Mouse (Mus musculus): ENCODE data around the gene Arl14.
"Not testable (repeated sequence)": the region's sequence is repeated elsewhere in the genome, so short reads cannot be mapped to it uniquely, and the experiment has no call there.

Gene Arl14

DNA sequence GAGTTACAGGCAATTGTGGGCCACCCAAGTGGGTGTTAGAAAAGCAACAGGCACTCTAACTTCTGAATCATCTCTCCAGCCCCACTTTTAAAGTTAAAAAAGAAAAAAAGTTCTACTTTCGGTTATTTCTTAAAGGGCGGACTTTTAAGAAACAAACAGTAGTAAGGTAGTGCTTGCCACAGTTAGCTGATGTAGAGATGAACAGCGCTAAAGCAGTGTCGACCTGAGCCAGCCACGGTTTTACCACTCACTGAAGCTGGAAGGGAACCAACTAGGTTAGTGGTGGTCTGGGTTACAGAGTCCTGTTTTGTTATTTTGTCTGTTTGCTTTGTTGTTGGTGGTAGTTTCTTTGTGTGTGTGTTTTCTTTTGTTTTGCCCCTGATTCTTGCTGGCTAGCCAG lies 8.8 kb upstream of the Arl14 start:
- DNase-seq (ENCODE audit: low spot score): no peak

DNA sequence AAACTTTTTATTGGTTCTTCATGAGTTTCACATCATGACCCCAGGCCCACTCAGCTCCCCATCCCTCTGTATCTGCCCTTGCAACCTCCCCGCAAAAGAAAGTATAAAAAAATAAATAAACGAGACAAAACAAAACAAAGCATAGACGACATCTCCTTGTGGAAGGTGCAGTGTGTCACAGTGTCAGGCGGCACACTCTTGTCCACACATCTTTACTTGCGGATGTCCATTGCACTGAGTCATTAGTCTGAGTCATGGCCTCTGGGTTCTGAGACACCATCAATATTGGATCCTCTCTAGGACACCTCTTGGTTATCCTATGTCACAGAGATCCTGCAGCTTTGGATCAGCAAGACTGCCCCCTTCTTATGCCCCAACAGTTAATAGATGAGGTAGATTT lies 7.7 kb upstream of the Arl14 start:
- DNase-seq (ENCODE audit: low spot score): no peak

DNA sequence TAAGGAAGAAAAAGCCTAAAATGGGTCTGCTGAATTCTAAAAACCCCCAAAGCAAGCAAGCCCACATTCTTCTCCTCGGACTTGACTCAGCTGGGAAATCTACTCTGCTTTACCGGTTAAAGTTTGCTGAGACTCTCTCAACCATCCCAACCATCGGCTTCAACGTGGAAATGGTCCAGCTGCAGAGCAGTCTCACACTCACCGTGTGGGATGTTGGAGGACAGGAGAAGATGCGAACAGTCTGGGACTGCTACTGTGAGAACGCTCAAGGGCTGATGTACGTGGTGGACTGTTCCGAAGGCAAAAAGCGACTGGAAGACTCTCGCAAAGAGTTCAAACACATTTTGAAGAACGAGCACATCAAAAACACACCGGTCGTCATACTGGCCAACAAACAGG lies 282 bp downstream of the Arl14 start:
- DNase-seq (ENCODE audit: low spot score): no peak

DNA sequence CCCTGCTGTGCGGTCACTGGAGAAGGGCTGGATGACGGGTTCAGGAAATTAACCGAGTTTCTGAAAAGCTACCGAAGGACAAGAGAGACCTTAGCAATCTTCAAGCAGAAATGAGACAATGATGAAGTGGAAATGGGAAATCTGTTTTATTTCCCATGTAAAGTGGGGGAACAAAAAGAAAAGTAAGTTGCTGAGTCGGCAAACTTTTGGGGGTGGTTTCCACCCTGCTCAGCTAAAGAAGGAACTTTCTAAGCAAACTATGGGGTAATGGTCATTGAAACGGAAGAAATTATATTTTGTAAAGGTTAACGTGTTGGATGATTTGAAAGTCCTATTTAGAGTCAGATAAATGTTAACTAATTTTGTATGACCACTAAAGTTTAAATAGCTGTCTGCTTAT lies 768 bp downstream of the Arl14 start:
- DNase-seq (ENCODE audit: low spot score): no peak

DNA sequence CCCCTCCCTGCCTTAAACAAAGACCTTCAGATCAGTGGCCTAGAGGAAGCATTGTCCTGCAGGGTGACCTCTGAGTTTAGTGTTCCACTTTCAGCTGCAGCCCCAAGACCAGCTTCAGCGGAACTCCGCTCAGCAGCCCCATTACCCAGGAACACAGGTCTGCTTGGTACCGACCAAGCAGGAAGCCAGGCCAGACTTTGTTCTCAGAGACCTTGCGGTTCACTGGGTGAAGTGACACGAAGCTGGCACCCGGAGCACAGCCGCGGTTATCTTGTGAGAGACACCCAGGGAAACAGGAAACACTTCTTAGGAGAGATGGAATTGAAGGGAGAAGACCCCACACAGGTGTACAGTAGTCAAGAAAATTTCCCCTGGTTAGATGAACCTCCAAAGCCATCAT lies 1.4 kb downstream of the Arl14 start:
- DNase-seq (ENCODE audit: low spot score): no peak

DNA sequence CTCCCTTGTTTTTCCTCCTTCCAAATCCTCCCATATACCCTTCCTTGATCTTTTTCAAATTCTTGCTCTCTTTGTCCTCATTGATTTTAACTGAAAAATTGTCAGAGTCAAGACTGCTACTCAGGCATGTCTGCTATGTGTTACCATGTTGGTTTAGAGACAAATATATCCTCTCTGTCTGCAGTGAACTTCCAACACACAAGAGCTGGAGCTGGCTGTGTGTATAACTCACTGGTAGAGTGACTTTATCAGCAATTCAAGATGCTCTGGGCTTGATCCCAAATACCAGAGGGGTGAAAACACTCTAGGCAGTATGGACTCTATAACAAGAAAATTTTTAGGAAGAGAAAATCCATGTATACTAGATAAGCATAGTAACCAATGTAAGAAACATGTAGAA lies 2.8 kb downstream of the Arl14 start:
- no peak for DNase-seq (ENCODE audit: low spot score)

GRCm38 (mm10) chr3:69226496-69226895 lies 4.3 kb downstream of the Arl14 start:
- no peak for DNase-seq (ENCODE audit: low spot score)

DNA sequence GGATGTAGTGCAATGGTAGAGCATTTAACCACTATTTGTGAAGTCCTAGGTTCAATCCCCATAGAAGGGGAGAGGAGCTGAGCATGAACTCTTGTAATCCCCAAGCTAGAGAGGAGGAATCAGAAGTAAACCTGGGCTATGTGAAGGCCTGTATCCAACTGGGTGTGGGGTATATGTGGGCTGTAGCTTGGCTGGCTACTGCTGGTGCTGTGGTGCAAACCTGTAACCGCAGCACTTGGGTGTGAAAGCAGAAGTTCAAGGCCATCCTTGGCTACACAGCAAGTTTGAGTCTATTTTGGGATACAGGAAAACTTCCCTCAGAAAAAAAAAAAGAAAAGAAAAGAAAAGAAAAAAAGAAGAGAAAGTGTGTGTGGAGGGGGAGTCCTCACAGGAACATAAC lies 5.8 kb downstream of the Arl14 start:
- DNase-seq (ENCODE audit: low spot score): no peak

DNA sequence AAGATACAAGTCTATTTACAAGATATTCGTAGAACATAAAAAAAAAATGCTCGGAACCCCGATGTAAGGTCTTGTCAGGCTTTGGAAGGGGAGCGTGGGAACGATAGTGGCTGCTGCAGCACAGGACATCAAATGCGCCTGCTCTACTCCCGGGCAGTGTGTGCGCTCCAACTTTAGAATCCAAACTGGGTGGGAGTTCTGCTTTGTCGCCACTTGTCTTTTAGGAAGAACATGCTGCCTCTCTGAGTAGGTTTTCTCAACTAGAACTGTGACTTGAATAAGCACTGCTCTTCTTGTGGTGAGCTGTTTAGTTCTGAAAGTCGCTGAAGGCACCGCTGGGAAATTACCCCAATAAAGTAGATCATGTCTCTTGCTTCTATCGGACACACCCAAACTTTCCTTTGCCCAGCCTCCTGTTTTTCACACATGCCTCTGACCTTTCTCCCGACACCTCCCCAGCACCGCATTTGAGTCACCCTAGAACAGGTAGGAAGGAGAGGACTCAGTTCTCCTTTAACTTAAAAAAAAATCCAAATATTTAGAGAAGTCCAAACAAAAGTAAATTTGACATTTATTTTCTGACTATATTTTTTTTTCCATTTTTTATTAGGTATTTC lies 9.4 kb downstream of the Arl14 start:
- no peak for DNase-seq (ENCODE audit: low spot score)

- not testable (repeated sequence) for DNase-seq (ENCODE audit: low spot score)
Measured at GRCm38 (mm10) chr3:69233552-69234189, 11.5 kb downstream of the Arl14 start.

DNA sequence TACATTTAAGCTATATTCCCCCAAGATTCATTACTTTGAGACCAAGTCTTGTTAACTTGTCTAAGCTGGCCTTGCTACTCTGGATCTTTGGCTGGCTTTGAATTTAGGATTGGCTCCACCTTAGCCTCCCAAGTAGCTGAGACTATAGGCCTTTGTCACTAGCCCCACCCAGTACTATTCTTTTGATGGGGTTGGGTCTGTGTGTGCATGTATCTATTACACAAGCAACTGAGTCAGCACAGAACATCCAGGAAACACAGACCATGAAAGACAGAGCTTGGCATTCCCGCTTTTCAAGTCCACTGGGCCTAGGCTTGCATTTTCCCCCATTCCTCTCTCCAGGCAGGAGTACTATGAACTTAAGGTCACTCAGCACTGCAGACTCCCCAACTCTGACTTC lies 12.3 kb downstream of the Arl14 start:
- DNase-seq (ENCODE audit: low spot score): no peak

- no peak for DNase-seq (ENCODE audit: low spot score)
Measured at GRCm38 (mm10) chr3:69235806-69236205, 13.6 kb downstream of the Arl14 start.

- no peak for DNase-seq (ENCODE audit: low spot score)
Measured at GRCm38 (mm10) chr3:69236491-69236890, 14.3 kb downstream of the Arl14 start.

DNA sequence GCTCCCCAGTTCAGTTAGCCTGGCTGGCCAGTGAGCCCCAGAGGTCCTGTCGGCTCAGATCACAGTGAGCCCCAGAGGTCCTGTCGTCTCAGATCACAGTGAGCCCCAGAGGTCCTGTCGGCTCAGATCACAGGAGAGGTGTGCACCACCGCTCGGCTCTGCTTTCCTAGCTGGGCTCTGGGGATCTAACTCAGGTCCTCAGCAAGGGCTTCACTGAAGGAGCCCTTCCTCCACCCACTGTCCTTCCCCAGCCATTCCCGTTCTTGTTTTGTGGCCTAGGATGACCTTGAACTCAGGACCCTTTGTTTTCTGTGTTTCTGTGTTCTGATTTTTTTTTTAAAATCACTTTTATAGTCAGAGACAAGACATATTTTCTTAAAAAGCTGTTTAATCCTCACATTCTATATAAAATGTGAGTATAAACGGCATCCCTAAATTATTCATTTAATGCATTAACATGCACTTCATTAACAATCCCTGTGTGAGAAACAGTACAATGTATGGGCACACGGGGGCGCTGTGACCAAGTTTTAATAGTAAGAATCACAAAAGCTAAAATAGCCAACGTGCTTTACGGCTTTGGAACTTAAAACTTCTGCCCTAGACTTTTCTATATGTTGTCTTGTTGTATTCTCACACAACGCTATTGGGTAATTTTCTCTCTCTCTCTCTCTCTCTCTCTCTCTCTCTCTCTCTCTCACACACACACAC lies 16.1 kb downstream of the Arl14 start:
- DNase-seq (ENCODE audit: low spot score): no peak

DNA sequence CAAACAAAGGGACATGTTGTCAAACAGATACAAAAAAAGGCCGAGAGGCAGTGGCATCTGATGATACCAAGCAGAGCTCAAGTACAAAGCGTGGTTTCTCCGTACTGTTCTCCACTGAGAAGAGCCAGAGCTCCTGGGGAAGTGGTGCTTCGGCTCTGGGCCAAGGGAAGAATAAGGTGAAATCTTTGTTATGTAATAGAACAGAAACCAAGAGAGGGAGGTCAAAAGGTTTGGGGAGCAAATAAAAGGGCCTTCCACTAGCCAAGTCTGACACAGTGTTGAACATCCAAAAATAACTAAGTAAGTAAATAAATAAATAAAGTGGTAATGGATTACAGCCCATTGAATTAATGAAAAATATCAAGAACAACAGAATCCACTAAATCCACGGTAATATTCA lies 17.0 kb downstream of the Arl14 start:
- DNase-seq (ENCODE audit: low spot score): no peak

- DNase-seq (ENCODE audit: low spot score): no peak
Measured at GRCm38 (mm10) chr3:69241020-69241419, 18.8 kb downstream of the Arl14 start.

- DNase-seq (ENCODE audit: low spot score): no peak
Measured at GRCm38 (mm10) chr3:69253096-69253866, 31.1 kb downstream of the Arl14 start.

DNA sequence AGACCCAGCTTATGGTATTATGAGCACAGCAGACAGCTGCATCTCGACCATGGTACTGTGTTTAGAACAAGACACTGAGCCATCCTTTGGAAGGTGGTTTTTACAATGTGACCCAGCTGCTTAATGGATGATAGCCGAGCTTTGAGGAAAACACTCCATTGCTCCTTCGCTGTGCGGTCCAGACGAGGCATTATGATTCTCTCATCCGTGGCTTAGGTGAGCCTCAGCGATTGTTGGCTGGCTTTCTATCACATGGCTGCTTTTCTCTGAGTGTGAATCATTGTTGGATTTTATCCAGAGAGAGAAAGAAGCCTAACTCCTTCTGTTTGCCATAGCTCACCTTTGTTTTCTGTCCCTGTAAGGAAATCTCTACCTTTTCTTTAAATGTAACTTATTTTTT lies 32.5 kb downstream of the Arl14 start:
- DNase-seq (ENCODE audit: low spot score): no peak

GRCm38 (mm10) chr3:69257049-69257699 lies 35.0 kb downstream of the Arl14 start:
- DNase-seq (ENCODE audit: low spot score): no peak

DNA sequence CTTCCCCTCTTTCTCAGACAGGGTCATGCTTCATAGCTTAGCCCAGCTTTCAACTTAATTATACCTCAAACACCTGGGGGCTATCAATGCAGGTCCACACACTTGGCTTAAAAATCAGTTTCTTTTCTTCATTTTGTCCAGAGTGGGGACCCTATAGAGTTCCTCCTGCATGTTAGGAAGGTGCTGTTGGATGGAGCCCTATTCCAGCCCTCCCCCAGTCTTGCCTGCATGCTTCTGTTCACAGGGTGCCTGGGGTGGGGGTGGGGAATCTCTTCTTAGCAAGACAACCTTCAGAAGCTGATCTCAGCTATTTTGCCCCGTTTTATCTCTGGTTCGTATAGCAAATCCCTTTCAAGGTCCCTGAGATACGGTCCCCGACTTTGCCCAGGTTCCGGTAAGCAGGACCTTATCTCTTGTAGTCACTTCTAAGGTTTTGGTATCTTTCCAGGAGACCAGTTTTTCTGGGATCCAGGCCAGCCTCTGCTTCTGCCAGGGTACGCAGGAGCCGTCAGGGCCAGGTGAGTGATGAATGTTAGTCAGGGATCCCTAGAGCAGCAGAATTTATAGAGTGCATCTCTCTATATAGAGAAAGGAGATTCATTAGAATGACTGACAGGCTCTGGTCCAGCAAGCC lies 40.9 kb downstream of the Arl14 start:
- DNase-seq (ENCODE audit: low spot score): no peak

DNA sequence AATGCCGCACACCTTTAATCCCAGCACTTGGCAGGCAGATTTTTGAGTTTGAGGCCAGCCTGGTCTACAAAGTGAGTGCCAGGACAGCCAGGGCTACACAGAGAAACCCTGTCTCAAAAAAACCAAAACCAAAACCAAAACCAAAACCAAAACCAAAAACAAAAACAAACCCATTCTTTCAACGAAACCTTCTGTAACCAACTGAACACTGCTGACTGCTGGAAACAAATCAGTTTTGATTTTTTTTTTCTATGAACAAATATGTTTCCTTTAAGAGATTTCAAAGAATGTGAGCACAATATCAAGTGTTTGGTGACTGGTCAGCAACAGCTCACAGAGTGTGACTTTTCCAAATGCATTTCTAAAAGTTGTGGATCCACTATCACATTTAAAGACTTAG lies 42.1 kb downstream of the Arl14 start:
- DNase-seq (ENCODE audit: low spot score): not testable (repeated sequence)

- DNase-seq (ENCODE audit: low spot score): no peak
Measured at GRCm38 (mm10) chr3:69271812-69272211, 49.6 kb downstream of the Arl14 start.

Data from ovary, postnatal 10 days (tissue).